Mouse (Mus musculus) CD4-positive helper T cell, adult 2 months (primary cell): Measurements from ENCODE around the gene Pnrc2.

ENCODE experiments used
- DNase-seq: peaks from one replicate; pipeline ENCODE4 v3.0.0-alpha.2; 2012; ENCODE audit warnings: low read depth, missing footprints, low spot score

The Pnrc2 gene

GRCm38 (mm10) chr4:135823298-135823697, 50.4 kb downstream of the Pnrc2 start:
- DNase-seq = peak; percentile 36

DNA sequence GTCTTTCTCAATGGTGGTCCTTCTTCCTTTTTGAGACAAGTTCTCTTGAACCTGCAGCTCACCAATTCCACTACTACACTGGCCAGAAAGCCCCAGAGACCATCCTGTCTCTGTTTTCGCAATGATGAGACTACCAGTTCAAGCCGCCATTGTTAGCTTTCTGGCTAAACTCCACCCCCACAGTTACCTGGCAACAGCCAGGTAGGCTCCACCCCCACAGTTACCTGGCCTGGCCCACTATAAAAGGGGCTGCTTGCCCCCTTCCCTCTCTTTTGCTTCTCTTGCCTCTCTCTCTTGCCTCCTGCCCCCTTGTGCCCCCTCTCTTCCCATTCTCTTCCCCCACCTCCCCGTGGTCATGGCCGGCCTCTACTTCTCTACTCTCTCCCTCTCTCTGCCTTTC, 51.9 kb downstream of the Pnrc2 start:
- no peak for DNase-seq
